In the genomic region with DNA sequence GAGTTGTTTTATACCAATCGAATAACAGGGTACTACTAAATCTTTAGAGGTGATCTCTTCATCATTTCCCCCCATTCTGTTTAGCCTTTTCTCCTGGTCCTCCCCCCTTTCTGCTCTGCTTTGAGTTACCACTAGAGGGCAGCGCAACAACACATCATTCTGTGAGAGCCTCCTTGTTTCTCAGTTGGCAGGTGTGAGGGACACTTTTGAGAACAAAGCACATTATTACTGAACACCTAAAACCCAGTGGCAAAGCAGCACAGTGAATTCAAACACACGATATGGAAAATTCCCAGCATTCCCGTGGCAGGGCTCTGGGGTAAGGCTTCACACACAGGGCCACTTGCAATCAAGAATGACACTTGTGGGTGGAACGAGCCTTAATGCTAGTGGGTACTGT, we compare ENCODE assay signal across 8 mouse cellular contexts.
DNase-seq lines count a peak whose midpoint lies in the region; ATAC-seq lines count a peak whose summit lies in the region.

No protein-coding gene starts in this region.

- WGBS in hindbrain, embryonic 10.5 days = 58% methylated on average over 5 of the region's 5 CpGs

- ATAC-seq in megakaryocyte progenitor cell, adult 5-6 weeks (replicated peaks; ENCODE audit: poor library complexity) = peak; percentile 72

- no peaks in the 10 kb centered on the region for H3K27me3 ChIP-seq in hindbrain, embryonic 10.5 days (ENCODE audit: insufficient read depth, poor library complexity, severe bottlenecking)
- no peaks in the 10 kb centered on the region for H3K27me3 ChIP-seq in splenic B cell, adult 2 months (ENCODE audit: control insufficient read depth, insufficient read depth, low read length, poor library complexity, severe bottlenecking)

- DNase-seq in adrenal gland, adult (ENCODE audit: inconsistent age in 2 of 2, low spot score in 1 of 2) = peak; percentile 40 to 81
- DNase-seq in adrenal gland, adult 8-10 months = no peak
- peak; percentile 68 for DNase-seq in adrenal gland, postnatal 10 days
- peak; percentile 49 for DNase-seq in embryo, embryonic 11.5 days (ENCODE audit: low read depth, low spot score)
- DNase-seq in hindbrain, embryonic 10.5 days (ENCODE audit: low spot score) = peak; percentile 43
- DNase-seq in layer of hippocampus, adult 9-10 months (ENCODE audit: low spot score) = peak; percentile 68
- peak; percentile 36 for DNase-seq in splenic B cell, adult 2 months (ENCODE audit: low read depth, low spot score)

- H3K9me3 ChIP-seq in hindbrain, embryonic 10.5 days = no peaks in the 10 kb centered on the region

- H3K27ac ChIP-seq in hindbrain, embryonic 10.5 days = 0 out of 2 replicates have a peak overlapping the region, but pooled peaks have one; percentile 1

- no peak overlapping the region for H3K4me3 ChIP-seq in hindbrain, embryonic 10.5 days

- H3K36me3 ChIP-seq in hindbrain, embryonic 10.5 days = no peaks in the 10 kb centered on the region
- no peaks in the 10 kb centered on the region for H3K36me3 ChIP-seq in splenic B cell, adult 2 months (ENCODE audit: control insufficient read depth, insufficient read depth, low read length, poor library complexity, severe bottlenecking)

- H3K4me1 ChIP-seq in hindbrain, embryonic 10.5 days (replicated peaks) = peaks cover 47% of the 10 kb centered on the region
